Mouse (Mus musculus) heart, adult 2 months (tissue): Measurements from ENCODE around the gene Stam2.

Experiments used
- CTCF ChIP-seq: fragments of 200-600 bp; IDR thresholded peaks from 2 replicates; pipeline ENCODE4 v1.8.1; 2022; ENCODE audit warnings: antibody characterized with exemption, mild to moderate bottlenecking, moderate library complexity
- EP300 ChIP-seq: fragments of 200-500 bp; IDR thresholded peaks from 2 replicates; pipeline ENCODE4 v1.6.1; 2011; ENCODE audit warnings: low read depth, low read length, control low read depth; ENCODE audit not compliant: insufficient read depth
- POLR2A ChIP-seq: fragments of 200-500 bp; IDR thresholded peaks from 2 replicates; pipeline ENCODE4 v1.6.1; 2011; ENCODE audit warnings: mild to moderate bottlenecking, low read depth, low read length, control low read depth; ENCODE audit not compliant: insufficient read depth

- TF ChIP-seq CTCF (no peak), POLR2A (no peak), EP300 (no peak)
These were observed 11.7 kb upstream of the Stam2 start for GRCm38 (mm10) chr2:52753573-52754317.
